Comparison of ENCODE assay signal across 10 mouse cellular contexts in genomic region chr2:14631590-14631989, GRCm38 (mm10). TPM values are rescaled to one million over a fixed set of nuclear protein-coding genes. Genes with fewer than 3 reads are reported as not detected.
DNase-seq lines count a peak whose midpoint lies in the region; ATAC-seq lines count a peak whose summit lies in the region.
"Had no signal": no experiment of that assay in that cellular context is flagged by ENCODE, and none has a peak within 500 bp of the region (broad histone marks: within the 10 kb centered on the region; RNA-seq: fewer than 3 reads in every experiment).

No protein-coding gene starts in this region.

- peak; percentile 95 for ATAC-seq in inflammation-experienced regulatory T-cells, adult 6 months

- DNase-seq in adrenal gland, postnatal 14 days: peak; percentile 21
- no peak for DNase-seq in adrenal gland, adult 8-10 months
- DNase-seq in B cell, adult 2 months: peak; percentile 81 to 85
- peak; percentile 22 to 78 for DNase-seq in natural killer cell, adult 2 months (ENCODE audit: low spot score in 2 of 2)
- no peak for DNase-seq in embryo, embryonic 9.5 days (ENCODE audit: extremely low spot score)
- no peak for DNase-seq in cerebellum, postnatal 36 days
- no peak for DNase-seq in adrenal gland, adult (ENCODE audit: inconsistent age in 2 of 2, low spot score in 1 of 2)
- DNase-seq: gastrocnemius, postnatal 36 days; kidney, adult 8-10 months had no signal

RNA-seq across cellular contexts. Expression of gene Cacnb2, which starts 28.7 kb away (rescaled TPM):
- total RNA-seq in adrenal gland, postnatal 14 days (2021): 35.5 and 35.9 TPM in 2 replicates
- total RNA-seq in adrenal gland, adult 8-10 months (2022): 10 to 100 TPM; 49.9 to 73.1 (median 57.5) TPM
- under 1 TPM in 2 of 3 experiments, not detected in 1; 0.36 to 0.41 TPM for polyA plus RNA-seq in inflammation-experienced regulatory T-cells, adult 6 months (2017; shearing (Covaris generic))

Comparison
In these comparisons a context has a peak if more than half of its experiments do, and no peak if none do; other contexts are left out.
1. DNase-seq: peak in adrenal gland, postnatal 14 days (single experiment), B cell, adult 2 months (2 of 2) and natural killer cell, adult 2 months (2 of 2); none in adrenal gland, adult 8-10 months (single experiment), embryo, embryonic 9.5 days (single experiment), cerebellum, postnatal 36 days (0 of 2) and adrenal gland, adult (0 of 2).